Mouse (Mus musculus): ENCODE data around the gene Pde6h. TPM values are rescaled to one million over a fixed set of nuclear protein-coding genes. Genes with fewer than 3 reads are reported as not detected.

The Pde6h gene
- polyA plus RNA-seq, 1 experiment from 2014 or later = not detected

- Histone ChIP-seq H3K27me3 (replicated peaks; ENCODE audit: control insufficient read depth, insufficient read depth, low read length) (no peaks in the 10 kb centered on the region), H3K4me2 (no peak overlapping the region), H3K4me1 (replicated peaks; ENCODE audit: control insufficient read depth, insufficient read depth, low read length) (peaks cover 2% of the 10 kb centered on the region; the same call in 1 of the 2 replicates), H3K36me3 (ENCODE audit: control insufficient read depth, insufficient read depth, low read length) (no peaks in the 10 kb centered on the region), H3K9me3 (ENCODE audit: control insufficient read depth, low read length) (no peaks in the 10 kb centered on the region), H3K27ac (ENCODE audit: low read depth, low read length) (no peak overlapping the region), H3K9ac (ENCODE audit: low read depth, low read length) (no peak overlapping the region), H3K4me3 (ENCODE audit: low read depth, low read length) (no peak overlapping the region)
- ATAC-seq (replicated peaks; ENCODE audit: low FRiP score) = no peak
- 86% methylated on average over 6 of the region's 6 CpGs for WGBS
- no peak for DNase-seq (ENCODE audit: low spot score)
These were observed 34.1 kb upstream of the Pde6h start for GRCm38 (mm10) chr6:136889554-136889953.

GRCm38 (mm10) chr6:136892002-136892401, 31.6 kb upstream of the Pde6h start:
- no peaks in the 10 kb centered on the region for H3K36me3 ChIP-seq (ENCODE audit: control insufficient read depth, insufficient read depth, low read length)
- 63% methylated on average over 2 of the region's 2 CpGs for WGBS
- H3K4me2 ChIP-seq = no peak overlapping the region
- DNase-seq (ENCODE audit: low spot score) (no peak), ATAC-seq (replicated peaks; ENCODE audit: low FRiP score) (peak; percentile 87)
- no peak overlapping the region for H3K27ac ChIP-seq (ENCODE audit: low read depth, low read length)
- H3K27me3 ChIP-seq (replicated peaks; ENCODE audit: control insufficient read depth, insufficient read depth, low read length) = no peaks in the 10 kb centered on the region
- H3K4me1 ChIP-seq (replicated peaks; ENCODE audit: control insufficient read depth, insufficient read depth, low read length) = peaks cover 2% of the 10 kb centered on the region
- H3K9me3 ChIP-seq (ENCODE audit: control insufficient read depth, low read length) = no peaks in the 10 kb centered on the region
- no peak overlapping the region for H3K4me3 ChIP-seq (ENCODE audit: low read depth, low read length)
- H3K9ac ChIP-seq (ENCODE audit: low read depth, low read length) = no peak overlapping the region

- Histone ChIP-seq H3K36me3 (ENCODE audit: control insufficient read depth, insufficient read depth, low read length) (no peaks in the 10 kb centered on the region), H3K4me2 (no peak overlapping the region), H3K27me3 (replicated peaks; ENCODE audit: control insufficient read depth, insufficient read depth, low read length) (no peaks in the 10 kb centered on the region), H3K9ac (ENCODE audit: low read depth, low read length) (no peak overlapping the region), H3K9me3 (ENCODE audit: control insufficient read depth, low read length) (no peaks in the 10 kb centered on the region), H3K27ac (ENCODE audit: low read depth, low read length) (no peak overlapping the region), H3K4me3 (ENCODE audit: low read depth, low read length) (no peak overlapping the region), H3K4me1 (replicated peaks; ENCODE audit: control insufficient read depth, insufficient read depth, low read length) (peaks cover 2% of the 10 kb centered on the region)
- no peak for DNase-seq (ENCODE audit: low spot score)
- 54% methylated on average over 15 of the region's 15 CpGs for WGBS
- ATAC-seq (replicated peaks; ENCODE audit: low FRiP score) = no peak
These were observed 28.9 kb upstream of the Pde6h start for GRCm38 (mm10) chr6:136894532-136895339.

GRCm38 (mm10) chr6:136897789-136898188, 25.8 kb upstream of the Pde6h start:
- Histone ChIP-seq H3K27me3 (replicated peaks; ENCODE audit: control insufficient read depth, insufficient read depth, low read length) (no peaks in the 10 kb centered on the region), H3K27ac (ENCODE audit: low read depth, low read length) (no peak overlapping the region), H3K36me3 (ENCODE audit: control insufficient read depth, insufficient read depth, low read length) (no peaks in the 10 kb centered on the region), H3K9ac (ENCODE audit: low read depth, low read length) (no peak overlapping the region), H3K4me1 (replicated peaks; ENCODE audit: control insufficient read depth, insufficient read depth, low read length) (no peaks in the 10 kb centered on the region; the same call in 1 of the 2 replicates), H3K9me3 (ENCODE audit: control insufficient read depth, low read length) (no peaks in the 10 kb centered on the region), H3K4me3 (ENCODE audit: low read depth, low read length) (no peak overlapping the region), H3K4me2 (no peak overlapping the region)
- no peak for ATAC-seq (replicated peaks; ENCODE audit: low FRiP score)
- no peak for DNase-seq (ENCODE audit: low spot score)
- WGBS = 67% methylated on average over 4 of the region's 4 CpGs

- H3K4me1 ChIP-seq (replicated peaks; ENCODE audit: control insufficient read depth, insufficient read depth, low read length) = no peaks in the 10 kb centered on the region; the same call in 1 of the 2 replicates
- 39% methylated on average over 4 of the region's 4 CpGs for WGBS
- H3K27me3 ChIP-seq (replicated peaks; ENCODE audit: control insufficient read depth, insufficient read depth, low read length) = no peaks in the 10 kb centered on the region
- H3K27ac ChIP-seq (ENCODE audit: low read depth, low read length) = no peak overlapping the region
- no peak overlapping the region for H3K4me3 ChIP-seq (ENCODE audit: low read depth, low read length)
- no peak overlapping the region for H3K4me2 ChIP-seq
- H3K9me3 ChIP-seq (ENCODE audit: control insufficient read depth, low read length) = no peaks in the 10 kb centered on the region
- no peaks in the 10 kb centered on the region for H3K36me3 ChIP-seq (ENCODE audit: control insufficient read depth, insufficient read depth, low read length)
- ATAC-seq (replicated peaks; ENCODE audit: low FRiP score) = no peak
- H3K9ac ChIP-seq (ENCODE audit: low read depth, low read length) = no peak overlapping the region
- no peak for DNase-seq (ENCODE audit: low spot score)
These were observed 25.4 kb upstream of the Pde6h start for GRCm38 (mm10) chr6:136898222-136898621.

GRCm38 (mm10) chr6:136898954-136899353, 24.7 kb upstream of the Pde6h start:
- H3K4me2 ChIP-seq = no peak overlapping the region
- WGBS = 47% methylated on average over 2 of the region's 2 CpGs
- no peak for ATAC-seq (replicated peaks; ENCODE audit: low FRiP score)

GRCm38 (mm10) chr6:136900369-136901009, 23.1 kb upstream of the Pde6h start:
- 35% methylated on average over 4 of the region's 4 CpGs for WGBS
- Histone ChIP-seq H3K4me1 (replicated peaks; ENCODE audit: control insufficient read depth, insufficient read depth, low read length) (no peaks in the 10 kb centered on the region; the same call in 1 of the 2 replicates), H3K4me3 (ENCODE audit: low read depth, low read length) (no peak overlapping the region), H3K9ac (ENCODE audit: low read depth, low read length) (no peak overlapping the region), H3K4me2 (no peak overlapping the region), H3K27me3 (replicated peaks; ENCODE audit: control insufficient read depth, insufficient read depth, low read length) (no peaks in the 10 kb centered on the region), H3K36me3 (ENCODE audit: control insufficient read depth, insufficient read depth, low read length) (no peaks in the 10 kb centered on the region), H3K27ac (ENCODE audit: low read depth, low read length) (no peak overlapping the region), H3K9me3 (ENCODE audit: control insufficient read depth, low read length) (no peaks in the 10 kb centered on the region)
- no peak for DNase-seq (ENCODE audit: low spot score)
- no peak for ATAC-seq (replicated peaks; ENCODE audit: low FRiP score)

More at GRCm38 (mm10) chr6:136898954-136899353, 24.7 kb upstream of the Pde6h start:
- no peak for DNase-seq (ENCODE audit: low spot score)
- Histone ChIP-seq H3K9ac (ENCODE audit: low read depth, low read length) (no peak overlapping the region), H3K36me3 (ENCODE audit: control insufficient read depth, insufficient read depth, low read length) (no peaks in the 10 kb centered on the region), H3K9me3 (ENCODE audit: control insufficient read depth, low read length) (no peaks in the 10 kb centered on the region), H3K27ac (ENCODE audit: low read depth, low read length) (no peak overlapping the region), H3K27me3 (replicated peaks; ENCODE audit: control insufficient read depth, insufficient read depth, low read length) (no peaks in the 10 kb centered on the region), H3K4me3 (ENCODE audit: low read depth, low read length) (no peak overlapping the region), H3K4me1 (replicated peaks; ENCODE audit: control insufficient read depth, insufficient read depth, low read length) (no peaks in the 10 kb centered on the region; the same call in 1 of the 2 replicates)

GRCm38 (mm10) chr6:136901010-136901409, 22.6 kb upstream of the Pde6h start:
- ATAC-seq (replicated peaks; ENCODE audit: low FRiP score) (peak; percentile 46; the same call in 1 of the 2 replicates), DNase-seq (ENCODE audit: low spot score) (no peak)
- H3K27me3 ChIP-seq (replicated peaks; ENCODE audit: control insufficient read depth, insufficient read depth, low read length) = no peaks in the 10 kb centered on the region
- H3K27ac ChIP-seq (ENCODE audit: low read depth, low read length) = no peak overlapping the region
- no peak overlapping the region for H3K4me3 ChIP-seq (ENCODE audit: low read depth, low read length)
- no peaks in the 10 kb centered on the region for H3K9me3 ChIP-seq (ENCODE audit: control insufficient read depth, low read length)
- no peaks in the 10 kb centered on the region for H3K36me3 ChIP-seq (ENCODE audit: control insufficient read depth, insufficient read depth, low read length)
- H3K4me1 ChIP-seq (replicated peaks; ENCODE audit: control insufficient read depth, insufficient read depth, low read length) = no peaks in the 10 kb centered on the region; the same call in 1 of the 2 replicates
- WGBS = 36% methylated on average over 2 of the region's 2 CpGs
- no peak overlapping the region for H3K9ac ChIP-seq (ENCODE audit: low read depth, low read length)
- no peak overlapping the region for H3K4me2 ChIP-seq

Data from liver, embryonic 11.5 days (tissue).